Mouse (Mus musculus): ENCODE results near the gene Ostf1. TPM values are rescaled to one million over a fixed set of nuclear protein-coding genes. Genes with fewer than 3 reads are reported as not detected.

Gene Ostf1
- polyA plus RNA-seq, 1 experiment from 2014 or later = 46.1 TPM

- H3K27ac ChIP-seq (ENCODE audit: low read depth, low read length) = no peak overlapping the region
- ATAC-seq (ENCODE audit: low FRiP score) = no peak
Measured at GRCm38 (mm10) chr19:18660466-18660865, 28.8 kb upstream of the Ostf1 start.

GRCm38 (mm10) chr19:18659349-18659748 lies 27.7 kb upstream of the Ostf1 start:
- no peak for ATAC-seq (ENCODE audit: low FRiP score)
- H3K27me3 ChIP-seq (ENCODE audit: control insufficient read depth, insufficient read depth, low read length) = no peaks in the 10 kb centered on the region
- H3K27ac ChIP-seq (ENCODE audit: low read depth, low read length) = no peak overlapping the region
- H3K36me3 ChIP-seq (ENCODE audit: control insufficient read depth, insufficient read depth, low read length) = no peaks in the 10 kb centered on the region
- H3K9me3 ChIP-seq (ENCODE audit: control insufficient read depth, low read length) = no peaks in the 10 kb centered on the region
- no peak for DNase-seq (ENCODE audit: low spot score, missing footprints)
- no CpG with 5 or more reads among the region's 1 CpGs for WGBS
- H3K4me3 ChIP-seq (ENCODE audit: low read depth, low read length) = no peak overlapping the region
- no peak overlapping the region for H3K9ac ChIP-seq (ENCODE audit: low read length)
- no peaks in the 10 kb centered on the region for H3K4me1 ChIP-seq (ENCODE audit: control insufficient read depth, insufficient read depth, low read length)
- H3K4me2 ChIP-seq = no peak overlapping the region

More at GRCm38 (mm10) chr19:18660466-18660865, 28.8 kb upstream of the Ostf1 start:
- H3K27me3 ChIP-seq (ENCODE audit: control insufficient read depth, insufficient read depth, low read length) = no peaks in the 10 kb centered on the region
- no peak overlapping the region for H3K9ac ChIP-seq (ENCODE audit: low read length)
- H3K4me2 ChIP-seq = no peak overlapping the region
- no peak overlapping the region for H3K4me3 ChIP-seq (ENCODE audit: low read depth, low read length)
- no peaks in the 10 kb centered on the region for H3K4me1 ChIP-seq (ENCODE audit: control insufficient read depth, insufficient read depth, low read length)
- DNase-seq (ENCODE audit: low spot score, missing footprints) = no peak
- H3K36me3 ChIP-seq (ENCODE audit: control insufficient read depth, insufficient read depth, low read length) = no peaks in the 10 kb centered on the region
- WGBS = 87% methylated on average over 3 of the region's 3 CpGs
- no peaks in the 10 kb centered on the region for H3K9me3 ChIP-seq (ENCODE audit: control insufficient read depth, low read length)

GRCm38 (mm10) chr19:18658473-18658872 lies 26.9 kb upstream of the Ostf1 start:
- ATAC-seq (ENCODE audit: low FRiP score) = no peak

GRCm38 (mm10) chr19:18655999-18656398 lies 24.4 kb upstream of the Ostf1 start:
- H3K4me1 ChIP-seq (ENCODE audit: control insufficient read depth, insufficient read depth, low read length) = no peaks in the 10 kb centered on the region
- 89% methylated on average over 7 of the region's 7 CpGs for WGBS
- no peaks in the 10 kb centered on the region for H3K9me3 ChIP-seq (ENCODE audit: control insufficient read depth, low read length)
- DNase-seq (ENCODE audit: low spot score, missing footprints) (no peak), ATAC-seq (ENCODE audit: low FRiP score) (no peak)
- H3K27ac ChIP-seq (ENCODE audit: low read depth, low read length) = no peak overlapping the region
- H3K9ac ChIP-seq (ENCODE audit: low read length) = no peak overlapping the region
- H3K4me2 ChIP-seq = no peak overlapping the region
- no peak overlapping the region for H3K4me3 ChIP-seq (ENCODE audit: low read depth, low read length)
- no peaks in the 10 kb centered on the region for H3K27me3 ChIP-seq (ENCODE audit: control insufficient read depth, insufficient read depth, low read length)
- no peaks in the 10 kb centered on the region for H3K36me3 ChIP-seq (ENCODE audit: control insufficient read depth, insufficient read depth, low read length)

More at GRCm38 (mm10) chr19:18658473-18658872, 26.9 kb upstream of the Ostf1 start:
- Histone ChIP-seq H3K4me1 (ENCODE audit: control insufficient read depth, insufficient read depth, low read length) (no peaks in the 10 kb centered on the region), H3K4me3 (ENCODE audit: low read depth, low read length) (no peak overlapping the region), H3K36me3 (ENCODE audit: control insufficient read depth, insufficient read depth, low read length) (no peaks in the 10 kb centered on the region), H3K9me3 (ENCODE audit: control insufficient read depth, low read length) (no peaks in the 10 kb centered on the region), H3K4me2 (no peak overlapping the region), H3K27ac (ENCODE audit: low read depth, low read length) (no peak overlapping the region), H3K9ac (ENCODE audit: low read length) (no peak overlapping the region), H3K27me3 (ENCODE audit: control insufficient read depth, insufficient read depth, low read length) (no peaks in the 10 kb centered on the region)
- DNase-seq (ENCODE audit: low spot score, missing footprints) = no peak
- WGBS = 76% methylated on average over 4 of the region's 4 CpGs

GRCm38 (mm10) chr19:18654984-18655383 lies 23.4 kb upstream of the Ostf1 start:
- 92% methylated on average over 5 of the region's 5 CpGs for WGBS
- Histone ChIP-seq H3K9me3 (ENCODE audit: control insufficient read depth, low read length) (no peaks in the 10 kb centered on the region), H3K36me3 (ENCODE audit: control insufficient read depth, insufficient read depth, low read length) (no peaks in the 10 kb centered on the region), H3K4me1 (ENCODE audit: control insufficient read depth, insufficient read depth, low read length) (no peaks in the 10 kb centered on the region), H3K27me3 (ENCODE audit: control insufficient read depth, insufficient read depth, low read length) (no peaks in the 10 kb centered on the region), H3K4me3 (ENCODE audit: low read depth, low read length) (no peak overlapping the region), H3K4me2 (no peak overlapping the region), H3K9ac (ENCODE audit: low read length) (no peak overlapping the region), H3K27ac (ENCODE audit: low read depth, low read length) (no peak overlapping the region)
- DNase-seq (ENCODE audit: low spot score, missing footprints) (peak; percentile 56), ATAC-seq (ENCODE audit: low FRiP score) (no peak)

- Histone ChIP-seq H3K4me1 (ENCODE audit: control insufficient read depth, insufficient read depth, low read length) (no peaks in the 10 kb centered on the region), H3K9me3 (ENCODE audit: control insufficient read depth, low read length) (no peaks in the 10 kb centered on the region), H3K27ac (ENCODE audit: low read depth, low read length) (no peak overlapping the region), H3K4me2 (no peak overlapping the region), H3K9ac (ENCODE audit: low read length) (no peak overlapping the region), H3K4me3 (ENCODE audit: low read depth, low read length) (no peak overlapping the region), H3K36me3 (ENCODE audit: control insufficient read depth, insufficient read depth, low read length) (no peaks in the 10 kb centered on the region), H3K27me3 (ENCODE audit: control insufficient read depth, insufficient read depth, low read length) (no peaks in the 10 kb centered on the region)
- ATAC-seq (ENCODE audit: low FRiP score) (no peak), DNase-seq (ENCODE audit: low spot score, missing footprints) (peak; percentile 54)
- 92% methylated on average over 8 of the region's 8 CpGs for WGBS
Measured at GRCm38 (mm10) chr19:18654330-18654729, 22.7 kb upstream of the Ostf1 start.

- 87% methylated on average over 6 of the region's 6 CpGs for WGBS
- DNase-seq (ENCODE audit: low spot score, missing footprints) = no peak
Measured at GRCm38 (mm10) chr19:18653058-18653457, 21.4 kb upstream of the Ostf1 start.

GRCm38 (mm10) chr19:18652592-18652991 lies 21.0 kb upstream of the Ostf1 start:
- H3K27me3 ChIP-seq (ENCODE audit: control insufficient read depth, insufficient read depth, low read length) = no peaks in the 10 kb centered on the region
- ATAC-seq (ENCODE audit: low FRiP score) (no peak), DNase-seq (ENCODE audit: low spot score, missing footprints) (no peak)
- H3K4me3 ChIP-seq (ENCODE audit: low read depth, low read length) = no peak overlapping the region
- no peak overlapping the region for H3K9ac ChIP-seq (ENCODE audit: low read length)
- H3K36me3 ChIP-seq (ENCODE audit: control insufficient read depth, insufficient read depth, low read length) = no peaks in the 10 kb centered on the region
- WGBS = 88% methylated on average over 4 of the region's 4 CpGs
- H3K4me1 ChIP-seq (ENCODE audit: control insufficient read depth, insufficient read depth, low read length) = no peaks in the 10 kb centered on the region
- no peak overlapping the region for H3K27ac ChIP-seq (ENCODE audit: low read depth, low read length)
- H3K4me2 ChIP-seq = no peak overlapping the region
- H3K9me3 ChIP-seq (ENCODE audit: control insufficient read depth, low read length) = no peaks in the 10 kb centered on the region

More at GRCm38 (mm10) chr19:18653058-18653457, 21.4 kb upstream of the Ostf1 start:
- no peak overlapping the region for H3K4me2 ChIP-seq
- no peak overlapping the region for H3K27ac ChIP-seq (ENCODE audit: low read depth, low read length)
- H3K9me3 ChIP-seq (ENCODE audit: control insufficient read depth, low read length) = no peaks in the 10 kb centered on the region
- no peak for ATAC-seq (ENCODE audit: low FRiP score)
- no peak overlapping the region for H3K4me3 ChIP-seq (ENCODE audit: low read depth, low read length)
- H3K9ac ChIP-seq (ENCODE audit: low read length) = no peak overlapping the region
- H3K27me3 ChIP-seq (ENCODE audit: control insufficient read depth, insufficient read depth, low read length) = no peaks in the 10 kb centered on the region
- no peaks in the 10 kb centered on the region for H3K4me1 ChIP-seq (ENCODE audit: control insufficient read depth, insufficient read depth, low read length)
- no peaks in the 10 kb centered on the region for H3K36me3 ChIP-seq (ENCODE audit: control insufficient read depth, insufficient read depth, low read length)

GRCm38 (mm10) chr19:18650473-18650872 lies 18.9 kb upstream of the Ostf1 start:
- no peak overlapping the region for H3K27ac ChIP-seq (ENCODE audit: low read depth, low read length)
- H3K9ac ChIP-seq (ENCODE audit: low read length) = no peak overlapping the region
- DNase-seq (ENCODE audit: low spot score, missing footprints) (no peak), ATAC-seq (ENCODE audit: low FRiP score) (no peak)
- 82% methylated on average over 6 of the region's 6 CpGs for WGBS
- no peaks in the 10 kb centered on the region for H3K27me3 ChIP-seq (ENCODE audit: control insufficient read depth, insufficient read depth, low read length)
- no peaks in the 10 kb centered on the region for H3K36me3 ChIP-seq (ENCODE audit: control insufficient read depth, insufficient read depth, low read length)
- H3K4me3 ChIP-seq (ENCODE audit: low read depth, low read length) = no peak overlapping the region
- H3K4me2 ChIP-seq = no peak overlapping the region
- no peaks in the 10 kb centered on the region for H3K4me1 ChIP-seq (ENCODE audit: control insufficient read depth, insufficient read depth, low read length)
- H3K9me3 ChIP-seq (ENCODE audit: control insufficient read depth, low read length) = no peaks in the 10 kb centered on the region

- Histone ChIP-seq H3K9me3 (ENCODE audit: control insufficient read depth, low read length) (no peaks in the 10 kb centered on the region), H3K4me3 (ENCODE audit: low read depth, low read length) (no peak overlapping the region), H3K27me3 (ENCODE audit: control insufficient read depth, insufficient read depth, low read length) (no peaks in the 10 kb centered on the region), H3K4me2 (no peak overlapping the region), H3K4me1 (ENCODE audit: control insufficient read depth, insufficient read depth, low read length) (no peaks in the 10 kb centered on the region), H3K9ac (ENCODE audit: low read length) (no peak overlapping the region), H3K27ac (ENCODE audit: low read depth, low read length) (no peak overlapping the region), H3K36me3 (ENCODE audit: control insufficient read depth, insufficient read depth, low read length) (no peaks in the 10 kb centered on the region)
- no peak for DNase-seq (ENCODE audit: low spot score, missing footprints)
- no peak for ATAC-seq (ENCODE audit: low FRiP score)
- WGBS = 84% methylated on average over 4 of the region's 4 CpGs
Measured at GRCm38 (mm10) chr19:18649955-18650354, 18.3 kb upstream of the Ostf1 start.
